Mouse (Mus musculus) heart, embryonic 10.5 days (tissue): ENCODE results near the gene Dcun1d2. TPM values are rescaled to one million over a fixed set of nuclear protein-coding genes. Genes with fewer than 3 reads are reported as not detected.

Source experiments
- DNase-seq: peaks from one replicate; pipeline ENCODE4 v3.0.0-alpha.2; 2017; ENCODE audit warnings: low spot score
- H3K27ac ChIP-seq: fragments of 300-500 bp; sonication (generic); 2 replicates; pipeline ENCODE4 v1.5.1; 2016; ENCODE audit warnings: mild to moderate bottlenecking
- H3K27me3 ChIP-seq: fragments of 300-500 bp; sonication (generic); 2 replicates; pipeline ENCODE4 v1.6.1; 2016; ENCODE audit warnings: mild to moderate bottlenecking; ENCODE audit not compliant: poor library complexity, insufficient read depth, severe bottlenecking
- H3K36me3 ChIP-seq: fragments of 300-500 bp; sonication (generic); 2 replicates; pipeline ENCODE4 v1.6.1; 2016; ENCODE audit warnings: mild to moderate bottlenecking, moderate library complexity
- H3K4me1 ChIP-seq: fragments of 300-500 bp; sonication (generic); 2 replicates; pipeline ENCODE4 v1.6.1; 2016; ENCODE audit warnings: mild to moderate bottlenecking
- H3K4me3 ChIP-seq: fragments of 300-500 bp; sonication (generic); 2 replicates; pipeline ENCODE4 v1.5.1; 2016; ENCODE audit warnings: mild to moderate bottlenecking, moderate library complexity
- H3K9me3 ChIP-seq: fragments of 300-500 bp; sonication (generic); 2 replicates; pipeline ENCODE4 v1.6.1; 2016; ENCODE audit warnings: mild to moderate bottlenecking, moderate library complexity
- WGBS: fragments of 180-500 bp; shearing (Covaris S2); methylation state at CpG from one replicate; pipeline ENCODE4 v1.1.7; 2016; 5-methylcytosine and 5-hydroxymethylcytosine counted together
- polyA plus RNA-seq: library from polyadenylated mRNA; unstranded; fragments of >200 nt; fragmentation: Nextera tagmentation; extraction: Ambion mirVana; gene quantifications from 2 replicates; pipeline ENCODE4 v1.2.1, GENCODE M21; 2016

The Dcun1d2 gene
- polyA plus RNA-seq, 1 experiment from 2014 or later, result 23.5 TPM

DNA sequence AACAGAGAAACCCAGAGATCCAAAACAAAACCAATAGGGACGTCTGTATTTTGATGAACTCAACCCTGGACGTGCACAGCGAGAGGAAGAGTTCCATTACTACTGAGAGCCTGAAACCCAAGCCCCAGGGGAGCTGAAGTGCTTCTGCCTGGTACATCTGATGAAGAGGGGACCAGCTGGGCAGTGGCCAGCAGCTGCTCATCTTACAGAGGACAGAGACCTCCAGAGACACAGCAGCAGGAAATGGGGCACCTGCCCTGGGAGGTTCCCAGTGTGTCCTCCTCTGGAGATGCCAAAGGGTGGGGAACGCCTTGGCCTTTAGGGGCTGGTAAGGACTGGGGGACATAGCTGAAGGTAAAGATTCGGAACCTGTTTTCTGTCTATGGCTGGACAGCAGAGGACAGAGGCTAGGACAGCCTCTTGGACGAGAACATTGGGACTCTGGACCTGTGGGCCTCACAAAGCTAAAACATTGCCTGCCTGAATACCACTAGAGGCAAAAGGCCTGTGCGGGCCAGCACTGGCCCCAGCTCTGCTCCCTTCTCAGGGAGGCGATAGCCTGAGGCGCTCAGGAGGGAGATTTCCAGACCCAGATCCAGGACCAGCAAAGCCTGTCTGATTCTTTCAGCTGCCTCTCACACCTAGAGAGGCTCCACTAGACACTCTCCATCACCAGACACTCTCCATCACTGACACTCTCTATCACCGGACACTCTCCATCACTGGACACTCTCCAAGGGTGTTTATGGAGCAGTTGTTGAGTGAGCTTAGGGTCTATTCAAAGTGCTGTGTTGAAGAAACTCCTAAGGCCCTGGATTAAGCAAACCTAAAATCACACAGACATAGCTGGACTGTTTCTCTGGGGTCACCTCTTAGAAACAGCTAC is 44.7 kb downstream of the Dcun1d2 start:
- no peak for DNase-seq
- Histone ChIP-seq H3K27me3 (0 out of 2 replicates have a peak, but pooled peaks cover 6% of the 10 kb centered on the region), H3K9me3 (no peaks in the 10 kb centered on the region), H3K27ac (peak overlapping the region; percentile 81), H3K4me3 (no peak overlapping the region), H3K4me1 (peaks cover 47% of the 10 kb centered on the region), H3K36me3 (peaks cover 72% of the 10 kb centered on the region)
- WGBS, result 51% methylated on average over 10 of the region's 10 CpGs

DNA sequence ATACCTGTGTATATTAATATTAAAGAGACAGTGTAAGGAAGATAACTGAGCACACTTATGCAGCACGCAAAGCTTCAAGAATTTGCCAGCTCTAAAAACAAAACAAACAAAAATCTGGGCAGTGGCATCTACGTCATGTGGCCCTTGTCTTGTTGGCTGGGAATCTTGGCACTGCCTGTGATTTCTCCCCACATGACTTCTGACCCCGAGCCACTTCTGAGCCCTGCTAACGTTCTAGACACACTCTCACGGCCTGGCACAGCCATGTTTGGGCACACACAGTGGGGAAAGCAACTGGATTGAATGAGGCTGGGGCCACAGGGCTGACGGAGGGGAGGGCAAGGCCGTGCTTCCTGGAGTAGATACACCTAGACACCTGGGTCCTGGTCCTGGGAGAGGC is 47.2 kb downstream of the Dcun1d2 start:
- WGBS, result 82% methylated on average over 7 of the region's 7 CpGs
- 0 out of 2 replicates have a peak, but pooled peaks cover 6% of the 10 kb centered on the region for H3K27me3 ChIP-seq
- peaks cover 61% of the 10 kb centered on the region for H3K36me3 ChIP-seq
- no peaks in the 10 kb centered on the region for H3K9me3 ChIP-seq
- no peak overlapping the region for H3K4me3 ChIP-seq
- H3K27ac ChIP-seq, result 0 out of 2 replicates have a peak overlapping the region, but pooled peaks have one; percentile 50
- no peak for DNase-seq
- peaks cover 47% of the 10 kb centered on the region for H3K4me1 ChIP-seq

DNA sequence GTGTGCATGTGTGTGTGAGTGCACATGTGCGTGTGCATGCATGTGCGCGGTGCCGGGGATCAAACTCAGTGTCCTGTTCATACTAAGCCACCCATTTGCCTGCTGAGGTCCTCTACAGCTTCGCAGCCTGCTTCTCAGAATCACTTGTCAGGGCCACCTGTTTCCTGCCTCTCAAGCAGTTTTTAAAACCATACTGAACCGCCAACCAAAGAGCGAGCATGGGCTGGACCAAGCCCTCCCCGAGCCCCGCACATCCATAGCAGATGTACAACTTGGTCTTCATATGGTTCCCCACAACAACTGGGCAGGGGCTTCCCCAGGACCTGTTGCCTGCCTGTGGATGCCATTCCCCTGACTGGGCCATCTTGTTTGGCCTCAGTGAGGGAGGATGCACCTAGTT is 47.9 kb downstream of the Dcun1d2 start:
- peaks cover 42% of the 10 kb centered on the region for H3K4me1 ChIP-seq
- H3K27ac ChIP-seq, result no peak overlapping the region
- DNase-seq, result no peak

DNA sequence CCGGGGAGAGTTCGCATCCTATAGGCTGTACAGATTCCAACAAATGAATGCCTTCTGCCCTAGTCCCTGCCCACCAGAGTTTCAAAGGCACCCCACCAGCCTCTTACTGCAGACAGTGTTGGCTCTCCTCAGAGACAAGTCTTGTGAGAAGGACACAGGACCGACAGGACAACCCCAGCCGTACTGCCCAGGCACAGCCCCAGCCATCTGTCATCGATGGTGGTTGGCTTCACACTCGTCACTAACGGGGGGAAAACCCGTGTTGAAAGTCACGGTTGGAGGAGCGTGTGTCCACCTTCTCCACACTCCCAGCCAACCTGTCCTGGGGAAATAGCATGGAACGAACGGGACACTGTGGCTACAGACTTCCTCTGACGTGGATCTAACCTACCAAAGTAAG is 53.1 kb downstream of the Dcun1d2 start:
- DNase-seq, result no peak

More for the DNA sequence above, 47.9 kb downstream of the Dcun1d2 start:
- Histone ChIP-seq H3K27me3 (0 out of 2 replicates have a peak, but pooled peaks cover 6% of the 10 kb centered on the region), H3K36me3 (peaks cover 61% of the 10 kb centered on the region), H3K4me3 (no peak overlapping the region), H3K9me3 (no peaks in the 10 kb centered on the region)
- WGBS, result 86% methylated on average over 9 of the region's 9 CpGs

DNA sequence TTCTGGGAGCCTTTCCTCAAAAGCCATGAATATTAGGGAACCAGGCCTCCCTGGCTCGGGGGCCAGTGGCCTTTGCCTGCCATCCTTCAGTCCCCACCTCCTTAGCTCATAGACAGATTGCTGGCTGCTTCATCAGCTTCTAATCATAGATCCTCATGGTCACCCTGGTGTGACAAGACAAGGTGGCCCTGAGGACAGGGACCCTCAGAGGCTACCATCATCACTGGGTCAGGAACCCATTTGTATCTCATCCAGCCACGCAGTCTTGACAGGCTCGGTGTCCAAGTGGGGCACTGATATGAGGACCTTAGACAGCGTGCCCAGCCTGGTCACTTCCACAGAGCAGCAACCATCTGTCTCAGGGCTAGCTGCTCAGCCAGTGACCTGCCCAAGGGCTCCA is 57.5 kb downstream of the Dcun1d2 start:
- Histone ChIP-seq H3K36me3 (peaks cover 19% of the 10 kb centered on the region), H3K27me3 (0 out of 2 replicates have a peak, but pooled peaks cover 10% of the 10 kb centered on the region), H3K4me3 (no peak overlapping the region), H3K9me3 (no peaks in the 10 kb centered on the region), H3K27ac (peak overlapping the region; percentile 69; the same call in 1 of the 2 replicates), H3K4me1 (peaks cover 56% of the 10 kb centered on the region)
- DNase-seq, result no peak
- WGBS, result 55% methylated on average over 4 of the region's 4 CpGs

More for the DNA sequence above, 53.1 kb downstream of the Dcun1d2 start:
- Histone ChIP-seq H3K4me1 (peaks cover 17% of the 10 kb centered on the region), H3K27ac (no peak overlapping the region), H3K27me3 (0 out of 2 replicates have a peak, but pooled peaks cover 11% of the 10 kb centered on the region), H3K9me3 (no peaks in the 10 kb centered on the region), H3K4me3 (no peak overlapping the region), H3K36me3 (peaks cover 43% of the 10 kb centered on the region)
- 85% methylated on average over 13 of the region's 13 CpGs for WGBS

DNA sequence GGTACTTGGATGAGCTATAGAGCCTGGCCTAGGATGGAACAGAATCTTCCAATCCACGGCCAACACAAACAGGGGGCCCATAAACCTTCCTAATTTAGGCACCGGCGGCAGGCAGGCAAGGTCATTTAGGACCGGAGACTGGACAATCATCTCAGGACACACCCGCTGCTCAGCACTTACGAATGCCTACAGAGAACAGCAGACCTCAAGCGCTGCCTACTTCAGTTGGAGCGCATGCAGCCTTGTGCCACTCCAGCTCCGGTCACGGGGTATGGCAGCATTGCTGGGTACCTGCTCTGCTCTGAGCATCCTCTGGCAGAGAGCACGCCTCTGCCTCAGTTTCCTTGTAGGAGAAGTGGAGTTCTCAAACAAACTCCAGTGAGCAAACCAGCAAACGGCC is 58.1 kb downstream of the Dcun1d2 start:
- H3K27ac ChIP-seq, result peak overlapping the region; percentile 69
- DNase-seq, result no peak
- H3K27me3 ChIP-seq, result 0 out of 2 replicates have a peak, but pooled peaks cover 13% of the 10 kb centered on the region
- WGBS, result 55% methylated on average over 12 of the region's 12 CpGs
- peaks cover 56% of the 10 kb centered on the region for H3K4me1 ChIP-seq
- H3K4me3 ChIP-seq, result no peak overlapping the region
- no peaks in the 10 kb centered on the region for H3K9me3 ChIP-seq
- H3K36me3 ChIP-seq, result peaks cover 19% of the 10 kb centered on the region

DNA sequence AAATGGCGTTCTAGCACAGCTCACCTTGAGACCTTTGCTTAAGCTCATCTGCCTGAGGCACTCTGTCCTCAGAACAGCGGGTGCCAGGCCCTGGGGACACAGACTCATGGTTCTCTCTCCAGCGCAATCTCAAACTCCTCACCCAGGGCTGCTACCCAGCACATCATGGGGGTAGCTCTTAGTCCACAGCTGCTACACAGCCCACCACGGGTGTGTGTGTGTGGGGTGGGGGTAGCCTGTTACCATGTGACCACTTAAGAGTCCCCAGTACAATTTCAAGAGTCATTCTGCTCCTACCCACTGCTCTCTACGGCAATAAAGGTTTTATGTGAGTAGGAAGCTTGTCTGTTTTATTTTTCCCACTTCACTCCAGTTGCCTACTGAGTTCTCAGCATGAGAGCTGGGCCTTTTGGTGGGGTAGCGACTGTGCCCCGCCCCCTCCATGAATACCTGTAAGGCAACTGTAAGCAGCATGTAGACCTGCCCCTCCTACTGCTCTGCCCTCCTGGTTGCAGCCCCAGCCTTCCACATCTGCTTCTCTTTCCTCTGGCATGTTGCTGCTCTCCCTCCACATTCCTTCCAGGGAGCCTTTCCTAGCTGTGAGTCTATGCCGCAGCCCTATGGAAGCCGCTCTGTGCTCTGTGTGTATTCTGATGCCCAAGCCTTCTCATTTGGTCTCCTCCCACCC is 58.9 kb downstream of the Dcun1d2 start:
- Histone ChIP-seq H3K36me3 (peaks cover 17% of the 10 kb centered on the region), H3K4me3 (no peak overlapping the region), H3K27ac (peak overlapping the region; percentile 69), H3K9me3 (no peaks in the 10 kb centered on the region), H3K27me3 (0 out of 2 replicates have a peak, but pooled peaks cover 14% of the 10 kb centered on the region), H3K4me1 (peaks cover 56% of the 10 kb centered on the region)
- WGBS, result 39% methylated on average over 9 of the region's 9 CpGs
- no peak for DNase-seq

DNA sequence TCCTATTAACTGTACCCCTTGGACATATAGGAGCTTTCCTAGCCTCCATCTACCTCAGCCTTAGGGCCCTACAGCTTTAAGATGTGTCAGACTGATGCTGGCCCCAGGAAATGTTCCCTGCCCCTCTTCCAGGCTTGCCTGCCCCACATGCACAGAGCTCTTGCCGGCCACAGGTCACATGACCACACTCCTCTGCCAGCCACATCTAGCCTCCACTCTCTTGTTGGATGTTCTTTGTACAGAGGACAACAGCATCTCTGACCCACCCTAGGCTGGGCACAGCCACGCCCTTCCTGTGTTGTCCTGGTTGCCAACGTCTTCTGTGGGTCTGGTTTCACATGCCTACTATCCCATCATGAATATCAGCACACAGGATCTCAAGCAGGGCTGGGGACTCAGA is 60.7 kb downstream of the Dcun1d2 start:
- Histone ChIP-seq H3K4me3 (no peak overlapping the region), H3K36me3 (peaks cover 30% of the 10 kb centered on the region), H3K9me3 (no peaks in the 10 kb centered on the region), H3K27ac (no peak overlapping the region), H3K27me3 (0 out of 2 replicates have a peak, but pooled peaks cover 10% of the 10 kb centered on the region), H3K4me1 (peaks cover 56% of the 10 kb centered on the region)
- no peak for DNase-seq
- WGBS, result 59% methylated on average over 3 of the region's 3 CpGs

DNA sequence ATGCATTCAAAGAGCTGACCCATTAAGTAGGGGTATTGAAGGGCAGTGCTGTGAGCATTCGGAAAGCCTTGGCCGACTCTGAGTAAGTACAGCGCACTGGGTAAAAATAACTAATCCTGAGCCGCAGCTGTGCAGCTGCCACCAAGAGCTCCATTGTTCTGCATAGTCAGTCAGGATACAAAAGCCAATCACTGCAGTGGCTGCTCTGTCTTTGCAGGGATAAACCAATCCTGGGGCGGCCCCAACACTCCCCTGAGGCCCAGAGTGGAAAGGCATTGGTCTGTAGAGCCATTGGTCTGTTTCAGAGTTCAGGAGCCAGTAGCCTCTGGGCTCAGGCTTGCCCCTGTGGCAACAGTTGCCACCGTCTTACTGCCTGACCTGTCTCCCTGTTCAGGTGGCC is 61.6 kb downstream of the Dcun1d2 start:
- 62% methylated on average over 6 of the region's 6 CpGs for WGBS
- no peak overlapping the region for H3K4me3 ChIP-seq
- DNase-seq, result no peak
- H3K27ac ChIP-seq, result peak overlapping the region; percentile 48; the same call in 1 of the 2 replicates
- H3K9me3 ChIP-seq, result no peaks in the 10 kb centered on the region
- H3K4me1 ChIP-seq, result peaks cover 58% of the 10 kb centered on the region
- 0 out of 2 replicates have a peak, but pooled peaks cover 10% of the 10 kb centered on the region for H3K27me3 ChIP-seq
- H3K36me3 ChIP-seq, result peaks cover 39% of the 10 kb centered on the region

DNA sequence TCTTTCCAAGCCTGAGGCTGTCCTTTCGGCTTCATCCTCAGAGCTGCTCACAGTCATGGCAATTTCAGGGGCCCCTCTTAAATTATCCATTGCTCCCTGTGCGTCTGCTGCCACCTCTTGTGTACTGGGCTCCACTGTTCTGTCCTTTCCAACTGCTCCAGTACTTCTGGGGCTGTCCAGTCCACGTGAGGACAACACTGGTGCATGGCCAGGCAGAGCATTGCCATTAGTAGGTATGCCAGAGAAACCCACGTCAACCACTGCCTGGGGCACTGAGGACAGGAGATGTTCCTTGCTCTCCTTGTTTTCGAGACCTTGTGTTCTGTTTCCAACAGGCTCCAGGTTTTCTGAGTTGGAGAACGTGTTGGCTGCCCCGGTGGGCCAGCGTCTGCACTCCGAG is 63.5 kb downstream of the Dcun1d2 start:
- Histone ChIP-seq H3K27ac (no peak overlapping the region), H3K4me3 (no peak overlapping the region), H3K27me3 (0 out of 2 replicates have a peak, but pooled peaks cover 10% of the 10 kb centered on the region), H3K9me3 (no peaks in the 10 kb centered on the region), H3K36me3 (peaks cover 48% of the 10 kb centered on the region), H3K4me1 (peaks cover 43% of the 10 kb centered on the region)
- no peak for DNase-seq
- 83% methylated on average over 9 of the region's 9 CpGs for WGBS

DNA sequence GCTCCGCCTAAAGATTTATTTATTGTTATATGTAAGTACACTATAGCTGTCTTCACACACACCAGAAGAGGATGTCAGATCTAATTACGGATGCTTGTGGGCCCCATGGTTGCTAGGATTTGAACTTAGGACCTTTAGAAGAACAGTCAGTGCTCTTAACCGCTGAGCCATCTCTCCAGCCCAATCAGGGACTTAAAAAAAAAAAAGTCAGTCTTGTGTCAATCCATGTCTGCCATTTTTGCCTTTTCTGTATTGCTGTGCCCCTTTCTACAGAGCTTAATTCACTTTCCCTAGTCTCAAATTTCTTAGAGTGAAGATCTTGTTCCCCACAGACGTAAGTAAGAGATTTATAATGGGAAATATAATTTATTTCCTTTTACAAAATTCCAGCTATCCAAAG is 69.5 kb downstream of the Dcun1d2 start:
- peaks cover 31% of the 10 kb centered on the region; the same call in 1 of the 2 replicates for H3K36me3 ChIP-seq
- H3K4me1 ChIP-seq, result peaks cover 30% of the 10 kb centered on the region
- no peak for DNase-seq
- H3K4me3 ChIP-seq, result no peak overlapping the region
- H3K27me3 ChIP-seq, result no peaks in the 10 kb centered on the region
- H3K27ac ChIP-seq, result no peak overlapping the region
- no peaks in the 10 kb centered on the region for H3K9me3 ChIP-seq
- WGBS, result 89% methylated on average over 4 of the region's 4 CpGs

DNA sequence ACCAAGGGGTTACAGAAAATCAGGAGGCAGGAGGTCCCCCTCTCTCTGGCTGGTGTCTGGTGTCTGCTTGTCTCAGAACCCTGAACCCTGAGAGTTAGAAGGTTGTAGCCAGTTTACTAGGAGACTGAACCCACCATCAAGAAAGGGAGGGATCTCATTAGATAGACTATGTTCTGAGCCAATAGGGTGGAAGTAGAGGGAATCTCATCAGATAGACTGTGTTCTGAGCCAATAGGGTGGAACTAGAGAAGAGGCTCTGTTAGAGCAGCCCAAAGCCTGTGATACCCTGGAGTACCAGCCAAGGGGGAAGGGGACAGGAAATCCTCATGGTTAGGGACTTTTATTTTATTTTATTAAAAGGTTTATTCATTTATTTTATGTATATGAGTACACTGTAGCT is 69.9 kb downstream of the Dcun1d2 start:
- no peaks in the 10 kb centered on the region for H3K9me3 ChIP-seq
- no peak for DNase-seq
- H3K27me3 ChIP-seq, result no peaks in the 10 kb centered on the region
- no peak overlapping the region for H3K27ac ChIP-seq
- H3K4me1 ChIP-seq, result peaks cover 35% of the 10 kb centered on the region
- H3K36me3 ChIP-seq, result peaks cover 26% of the 10 kb centered on the region; the same call in 1 of the 2 replicates
- H3K4me3 ChIP-seq, result no peak overlapping the region

DNA sequence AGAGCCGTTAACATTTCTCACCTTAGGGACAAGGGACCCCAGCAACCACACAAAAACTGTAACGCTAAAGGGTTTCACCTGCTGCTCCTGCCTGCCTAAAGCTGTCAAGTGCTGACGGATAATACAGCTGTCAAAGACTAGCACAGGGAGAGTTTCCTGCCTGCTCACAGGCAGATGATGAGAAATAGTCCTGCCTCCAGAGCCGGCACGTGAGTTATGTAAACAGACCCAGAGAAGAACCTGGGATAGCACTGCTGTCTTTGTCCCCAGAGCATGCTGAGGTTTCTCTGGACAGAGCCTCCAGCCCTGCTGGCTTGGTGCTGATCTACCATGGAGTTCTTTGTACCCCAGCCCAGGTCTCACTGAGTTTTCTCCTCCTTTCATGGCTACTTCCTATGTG is 70.8 kb downstream of the Dcun1d2 start:
- 42% methylated on average over 5 of the region's 5 CpGs for WGBS
- no peak for DNase-seq
- peaks cover 35% of the 10 kb centered on the region for H3K4me1 ChIP-seq
- no peaks in the 10 kb centered on the region for H3K27me3 ChIP-seq
- H3K36me3 ChIP-seq, result peaks cover 17% of the 10 kb centered on the region; the same call in 1 of the 2 replicates
- no peaks in the 10 kb centered on the region for H3K9me3 ChIP-seq
- peak overlapping the region; percentile 62; the same call in 1 of the 2 replicates for H3K27ac ChIP-seq
- H3K4me3 ChIP-seq, result no peak overlapping the region
